Mouse (Mus musculus) testis, adult 2 months (tissue): ENCODE measurements around the gene Acvr1. TPM values are rescaled to one million over a fixed set of nuclear protein-coding genes. Genes with fewer than 3 reads are reported as not detected.

Experiments
- H3K27ac ChIP-seq: fragments of 200-500 bp; 2 replicates; pipeline ENCODE4 v1.5.1; 2012; ENCODE audit warnings: low read depth, low read length; ENCODE audit not compliant: control insufficient read depth, insufficient read depth
- H3K27me3 ChIP-seq: fragments of 200-500 bp; 2 replicates; pipeline ENCODE4 v1.6.1; 2012; ENCODE audit warnings: mild to moderate bottlenecking, low read length, moderate library complexity; ENCODE audit not compliant: control insufficient read depth, insufficient read depth
- H3K36me3 ChIP-seq: fragments of 200-500 bp; 2 replicates; pipeline ENCODE4 v1.6.1; 2012; ENCODE audit warnings: mild to moderate bottlenecking, low read length; ENCODE audit not compliant: control insufficient read depth, insufficient read depth
- H3K4me1 ChIP-seq: fragments of 200-500 bp; 2 replicates; pipeline ENCODE4 v1.6.1; 2012; ENCODE audit warnings: low read length; ENCODE audit not compliant: control insufficient read depth, insufficient read depth
- H3K4me3 ChIP-seq: fragments of 200-500 bp; 2 replicates; pipeline ENCODE4 v1.5.1; 2012; ENCODE audit warnings: low read depth, mild to moderate bottlenecking, low read length, moderate library complexity, mixed read lengths; ENCODE audit not compliant: control insufficient read depth
- CTCF ChIP-seq: fragments of 200-500 bp; IDR thresholded peaks from 2 replicates; pipeline ENCODE4 v1.5.1; 2012; ENCODE audit warnings: low read depth, mild to moderate bottlenecking, inconsistent platforms, low read length, moderate library complexity; ENCODE audit not compliant: control insufficient read depth, insufficient read depth, insufficient replicate concordance
- POLR2A ChIP-seq: fragments of 200-500 bp; IDR thresholded peaks from 2 replicates; pipeline ENCODE4 v1.6.1; 2012; ENCODE audit warnings: low read depth, mild to moderate bottlenecking, inconsistent platforms, low read length, moderate library complexity; ENCODE audit not compliant: control insufficient read depth
- polyA plus RNA-seq: library from polyadenylated mRNA; depleted of rRNA; stranded (reverse); fragments of >200 nt; gene quantifications from 2 replicates; pipeline ENCODE4 v1.2.3, GENCODE M21; 2012

Gene Acvr1
- polyA plus RNA-seq, 1 experiment = 2.0 TPM

GRCm38 (mm10) chr2:58447001-58447400 lies 120.0 kb downstream of the Acvr1 start:
- Histone ChIP-seq H3K27me3 (no peaks in the 10 kb centered on the region), H3K4me3 (no peak overlapping the region)
- TF ChIP-seq POLR2A = no peak
- no peak for TF ChIP-seq CTCF

DNA sequence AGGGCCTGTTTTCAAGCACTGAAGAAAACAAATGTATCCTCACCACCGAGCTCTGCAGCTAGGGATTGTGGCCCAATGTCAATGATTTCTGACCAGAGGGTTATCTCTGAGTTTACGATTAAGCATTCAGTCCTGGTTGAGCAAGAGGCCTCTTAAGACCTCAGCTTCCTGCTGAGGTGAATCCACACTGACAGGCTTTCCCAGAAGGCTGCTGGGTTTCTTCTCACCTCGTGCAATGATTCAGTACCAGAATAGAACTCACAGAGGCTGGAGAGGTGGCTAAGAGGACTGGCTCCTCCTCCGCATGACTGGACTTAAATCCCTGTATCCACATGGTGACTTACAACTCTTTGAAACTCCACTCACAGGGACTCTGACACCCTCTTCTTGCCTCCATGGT lies 123.8 kb downstream of the Acvr1 start:
- H3K27ac ChIP-seq = no peak overlapping the region
- H3K4me3 ChIP-seq = no peak overlapping the region
- H3K4me1 ChIP-seq = no peaks in the 10 kb centered on the region
- H3K36me3 ChIP-seq = no peaks in the 10 kb centered on the region
- no peaks in the 10 kb centered on the region for H3K27me3 ChIP-seq
- TF ChIP-seq CTCF (no peak), POLR2A (no peak)

More at GRCm38 (mm10) chr2:58447001-58447400, 120.0 kb downstream of the Acvr1 start:
- no peaks in the 10 kb centered on the region for H3K36me3 ChIP-seq
- H3K4me1 ChIP-seq = no peaks in the 10 kb centered on the region
- no peak overlapping the region for H3K27ac ChIP-seq

DNA sequence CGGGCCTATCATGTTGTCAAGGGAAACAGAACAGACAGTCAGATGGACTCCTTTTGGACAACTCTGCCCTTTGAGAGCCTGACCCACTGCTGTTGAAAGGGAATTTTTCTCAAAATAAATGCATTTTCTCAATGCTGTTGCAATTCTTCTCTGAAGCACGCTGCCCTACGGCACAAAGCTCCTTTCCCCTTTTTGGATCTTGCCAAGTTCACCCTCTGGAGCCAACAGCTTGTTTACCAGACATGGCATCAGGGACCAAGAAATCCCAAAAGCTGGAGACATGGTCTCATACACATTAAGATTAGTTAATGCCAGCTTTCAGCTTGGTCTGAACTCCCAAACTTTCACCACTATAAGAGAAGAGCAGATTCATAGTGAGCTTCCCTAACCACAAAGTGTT lies 130.0 kb downstream of the Acvr1 start:
- no peaks in the 10 kb centered on the region for H3K36me3 ChIP-seq
- no peaks in the 10 kb centered on the region for H3K27me3 ChIP-seq
- no peaks in the 10 kb centered on the region for H3K4me1 ChIP-seq
- H3K27ac ChIP-seq = no peak overlapping the region
- TF ChIP-seq CTCF = no peak
- TF ChIP-seq POLR2A = no peak
- no peak overlapping the region for H3K4me3 ChIP-seq

GRCm38 (mm10) chr2:58435507-58435906 lies 131.4 kb downstream of the Acvr1 start:
- H3K4me1 ChIP-seq = no peaks in the 10 kb centered on the region
- no peak overlapping the region for H3K27ac ChIP-seq
- H3K27me3 ChIP-seq = no peaks in the 10 kb centered on the region
- no peaks in the 10 kb centered on the region for H3K36me3 ChIP-seq
- H3K4me3 ChIP-seq = no peak overlapping the region
- TF ChIP-seq CTCF (no peak), POLR2A (no peak)

- TF ChIP-seq POLR2A = no peak
- no peak for TF ChIP-seq CTCF
- Histone ChIP-seq H3K4me1 (no peaks in the 10 kb centered on the region), H3K36me3 (no peaks in the 10 kb centered on the region), H3K27ac (no peak overlapping the region), H3K4me3 (no peak overlapping the region), H3K27me3 (no peaks in the 10 kb centered on the region)
These were observed 132.5 kb downstream of the Acvr1 start for GRCm38 (mm10) chr2:58434438-58434837.

GRCm38 (mm10) chr2:58433317-58433716 lies 133.6 kb downstream of the Acvr1 start:
- H3K4me3 ChIP-seq = no peak overlapping the region
- H3K27me3 ChIP-seq = no peaks in the 10 kb centered on the region
- H3K36me3 ChIP-seq = no peaks in the 10 kb centered on the region
- H3K4me1 ChIP-seq = no peaks in the 10 kb centered on the region
- H3K27ac ChIP-seq = no peak overlapping the region
- TF ChIP-seq POLR2A (no peak), CTCF (no peak)

DNA sequence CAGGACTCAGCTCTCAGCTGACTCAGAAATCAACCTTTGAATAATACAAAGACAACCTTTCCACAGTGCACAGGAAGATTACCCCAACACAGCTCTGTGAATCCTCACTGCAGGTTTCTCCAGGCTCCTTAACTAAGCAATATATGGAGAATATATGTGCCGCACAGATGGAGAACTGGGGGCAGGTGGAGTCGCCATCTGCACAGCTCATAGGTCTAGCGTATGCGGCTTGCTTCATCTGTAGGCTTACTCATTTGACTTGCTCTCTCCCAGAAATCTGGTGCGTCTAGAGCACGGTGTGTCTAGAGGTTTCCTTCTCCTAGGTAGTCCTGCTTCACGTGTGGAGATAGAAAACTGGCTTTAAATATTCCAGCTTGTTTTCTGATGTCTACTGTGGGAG lies 134.7 kb downstream of the Acvr1 start:
- TF ChIP-seq POLR2A = no peak
- TF ChIP-seq CTCF = no peak
- no peak overlapping the region for H3K4me3 ChIP-seq
- no peaks in the 10 kb centered on the region for H3K27me3 ChIP-seq
- no peaks in the 10 kb centered on the region for H3K36me3 ChIP-seq
- no peaks in the 10 kb centered on the region for H3K4me1 ChIP-seq
- no peak overlapping the region for H3K27ac ChIP-seq

DNA sequence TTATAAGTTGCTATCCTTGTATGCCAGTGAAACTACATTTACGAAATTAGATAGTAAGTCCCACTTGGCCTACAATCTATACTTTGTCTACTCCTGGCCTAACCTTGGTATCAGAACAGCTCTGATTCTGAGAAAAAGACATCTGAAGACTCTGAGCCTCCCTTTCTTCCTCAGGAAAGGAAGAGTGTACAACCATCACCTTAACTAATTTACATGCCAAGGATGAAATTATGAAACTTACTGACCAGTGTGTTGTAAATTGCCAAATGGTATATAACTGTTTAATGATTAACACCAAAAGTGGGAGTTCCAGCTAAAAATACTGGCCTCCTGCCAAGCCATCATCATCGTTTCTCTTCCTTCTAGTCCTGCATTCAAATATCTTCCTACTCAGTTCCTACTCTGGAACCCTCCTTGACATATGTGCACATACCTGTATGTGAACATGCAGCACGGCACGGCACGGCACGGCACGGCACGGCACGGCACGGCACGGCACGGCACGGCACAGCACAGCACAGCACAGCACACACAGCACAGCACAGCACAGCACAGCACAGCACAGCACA lies 141.4 kb downstream of the Acvr1 start:
- Histone ChIP-seq H3K4me1 (no peaks in the 10 kb centered on the region), H3K27ac (no peak overlapping the region), H3K27me3 (no peaks in the 10 kb centered on the region), H3K36me3 (no peaks in the 10 kb centered on the region), H3K4me3 (no peak overlapping the region)
- TF ChIP-seq POLR2A (no peak), CTCF (no peak)

DNA sequence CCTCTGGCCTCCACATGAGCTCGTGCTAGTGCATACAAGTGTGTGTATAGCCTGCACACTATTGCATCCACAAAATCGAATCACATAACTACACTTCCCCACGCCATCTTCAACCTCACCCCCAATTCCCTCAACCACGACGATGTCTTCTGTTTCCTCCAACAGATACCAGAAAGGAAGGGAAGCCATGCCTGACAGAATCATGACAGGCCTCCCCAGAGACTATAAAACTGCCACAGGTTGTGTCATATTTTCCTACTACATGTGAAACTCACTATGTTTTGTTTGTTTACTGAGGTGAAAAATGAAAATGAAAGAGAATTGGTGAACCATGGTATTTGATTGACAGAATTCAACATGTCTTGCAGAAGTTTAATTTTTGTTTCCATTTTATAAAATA lies 143.6 kb downstream of the Acvr1 start:
- Histone ChIP-seq H3K4me3 (no peak overlapping the region), H3K27ac (no peak overlapping the region), H3K27me3 (no peaks in the 10 kb centered on the region), H3K4me1 (no peaks in the 10 kb centered on the region), H3K36me3 (no peaks in the 10 kb centered on the region)
- TF ChIP-seq POLR2A (no peak), CTCF (no peak)
